Mouse (Mus musculus) MEL (cell line): ENCODE data around the gene Gnai3.

Experiments used
- CTCF ChIP-seq, 3 experiments: IDR thresholded peaks in 2 of 3; conservative IDR thresholded peaks in 1 of 3; 2 replicates each; pipeline ENCODE4 v1.5.1; 2011 to 2012; ENCODE audit warnings: low read length in 3 of 3, low read depth in 2 of 3, mild to moderate bottlenecking in 2 of 3, improper control_type of control experiment in 1 of 3, inconsistent platforms in 1 of 3, mixed read lengths in 1 of 3, moderate library complexity in 1 of 3; ENCODE audit not compliant: control insufficient read depth in 1 of 3, insufficient read depth in 1 of 3, poor library complexity in 1 of 3, severe bottlenecking in 1 of 3
- POLR2A ChIP-seq, 2 experiments: IDR thresholded peaks; 2 replicates each; pipeline ENCODE4 v1.6.1; 2011 to 2012; ENCODE audit warnings: low read length in 2 of 2, mild to moderate bottlenecking in 2 of 2, control low read depth in 1 of 2, improper control_type of control experiment in 1 of 2, low read depth in 1 of 2, moderate library complexity in 1 of 2; ENCODE audit not compliant: control insufficient read depth in 1 of 2, insufficient read depth in 1 of 2, poor library complexity in 1 of 2

DNA sequence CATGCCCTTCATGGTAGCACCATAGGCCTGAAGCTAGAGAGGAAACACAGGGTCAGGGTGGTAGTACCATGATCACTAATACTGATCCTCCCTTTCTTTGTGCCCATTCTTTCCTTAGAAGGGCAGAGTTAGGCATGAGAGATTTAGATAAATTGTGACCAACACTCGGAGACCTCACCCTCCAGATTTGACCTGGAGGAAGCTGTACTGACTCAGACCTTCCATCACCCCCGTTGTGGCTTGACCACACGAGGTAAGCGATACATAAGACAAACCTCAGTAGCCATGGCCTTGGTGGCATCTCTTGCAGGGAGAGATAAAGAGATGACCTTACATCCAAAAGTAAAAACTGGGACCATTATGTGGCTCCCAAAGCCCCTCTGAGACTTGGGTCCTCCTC, 49.3 kb upstream of the Gnai3 start:
- no peak for TF ChIP-seq CTCF (IDR thresholded peaks at IDR 0.05 in 2 of 3, conservative IDR thresholded peaks at IDR 0.05 in 1 of 3; ENCODE audit: control insufficient read depth in 1 of 3, insufficient read depth in 1 of 3, low read depth in 2 of 3, low read length in 3 of 3, poor library complexity in 1 of 3, severe bottlenecking in 1 of 3)
- no peak for TF ChIP-seq POLR2A (IDR thresholded peaks at IDR 0.05; ENCODE audit: control insufficient read depth in 1 of 2, insufficient read depth in 1 of 2, low read depth in 1 of 2, low read length in 2 of 2, poor library complexity in 1 of 2)
